Mouse (Mus musculus) B cell, adult 2 months (primary cell): ENCODE measurements around the gene Akap2.
A peak's percentile ranks its signal among the peaks of the same experiment; 100 is the strongest.

ENCODE experiments used
- DNase-seq, 2 experiments: peaks; one replicate each; pipeline ENCODE4 v3.0.0; 2022

Akap2 gene

GRCm38 (mm10) chr4:57717354-57717753 is at the start of gene Akap2:
Gene Akap2 (plus strand): TSS chr4:57717657.
- no peak for DNase-seq

- DNase-seq = peak in 1 of 2 experiments; percentile 19
Observed at GRCm38 (mm10) chr4:57670813-57671469, 46.5 kb upstream of the Akap2 start.

- DNase-seq = no peak
Observed at GRCm38 (mm10) chr4:57672541-57672940, 44.9 kb upstream of the Akap2 start.

- DNase-seq = peak; percentile 95
Observed at GRCm38 (mm10) chr4:57672996-57673906, 44.2 kb upstream of the Akap2 start.

- DNase-seq = peak in 1 of 2 experiments; percentile 14
Observed at GRCm38 (mm10) chr4:57674351-57674750, 43.1 kb upstream of the Akap2 start.

GRCm38 (mm10) chr4:57675387-57675786 is 42.1 kb upstream of the Akap2 start:
- DNase-seq = peak; percentile 56 to 59

GRCm38 (mm10) chr4:57677916-57678315 is 39.5 kb upstream of the Akap2 start:
- DNase-seq = no peak

- no peak for DNase-seq
Observed at GRCm38 (mm10) chr4:57678991-57679457, 38.4 kb upstream of the Akap2 start.

GRCm38 (mm10) chr4:57680186-57680585 is 37.3 kb upstream of the Akap2 start:
- no peak for DNase-seq

GRCm38 (mm10) chr4:57681511-57681910 is 35.9 kb upstream of the Akap2 start:
- peak; percentile 81 to 86 for DNase-seq

GRCm38 (mm10) chr4:57682341-57682740 is 35.1 kb upstream of the Akap2 start:
- no peak for DNase-seq

- no peak for DNase-seq
Observed at GRCm38 (mm10) chr4:57682944-57683343, 34.5 kb upstream of the Akap2 start.

- DNase-seq = no peak
Observed at GRCm38 (mm10) chr4:57684676-57685215, 32.7 kb upstream of the Akap2 start.

GRCm38 (mm10) chr4:57686736-57687135 is 30.7 kb upstream of the Akap2 start:
- no peak for DNase-seq

GRCm38 (mm10) chr4:57687583-57687982 is 29.9 kb upstream of the Akap2 start:
- DNase-seq = no peak

GRCm38 (mm10) chr4:57688131-57688530 is 29.3 kb upstream of the Akap2 start:
- DNase-seq = no peak

GRCm38 (mm10) chr4:57690001-57690400 is 27.5 kb upstream of the Akap2 start:
- no peak for DNase-seq

GRCm38 (mm10) chr4:57690805-57691204 is 26.7 kb upstream of the Akap2 start:
- no peak for DNase-seq

- DNase-seq = no peak
Observed at GRCm38 (mm10) chr4:57694356-57695136, 22.9 kb upstream of the Akap2 start.

GRCm38 (mm10) chr4:57696955-57697354 is 20.5 kb upstream of the Akap2 start:
- no peak for DNase-seq

GRCm38 (mm10) chr4:57697918-57698611 is 19.4 kb upstream of the Akap2 start:
- no peak for DNase-seq

GRCm38 (mm10) chr4:57701576-57701975 is 15.9 kb upstream of the Akap2 start:
- no peak for DNase-seq
